Mouse (Mus musculus) olfactory bulb, adult 2 months (tissue): ENCODE measurements around the gene Gm20481. TPM values are rescaled to one million over a fixed set of nuclear protein-coding genes. Genes with fewer than 3 reads are reported as not detected.
A peak's percentile ranks its signal among the peaks of the same experiment; 100 is the strongest.

Experiments
- H3K27ac ChIP-seq: fragments of 200-500 bp; 2 replicates; pipeline ENCODE4 v1.5.1; 2012; ENCODE audit warnings: low read depth, low read length; ENCODE audit not compliant: insufficient read depth
- H3K4me1 ChIP-seq: fragments of 200-500 bp; 2 replicates; pipeline ENCODE4 v1.6.1; 2012; ENCODE audit warnings: low read length; ENCODE audit not compliant: control insufficient read depth, insufficient read depth
- H3K4me3 ChIP-seq: fragments of 200-500 bp; 2 replicates; pipeline ENCODE4 v1.5.1; 2012; ENCODE audit warnings: mild to moderate bottlenecking, low read depth, low read length, moderate library complexity; ENCODE audit not compliant: insufficient read depth
- CTCF ChIP-seq: fragments of 200-500 bp; IDR thresholded peaks from 2 replicates; pipeline ENCODE4 v1.5.1; 2012; ENCODE audit warnings: low read depth, mild to moderate bottlenecking, low read length, moderate library complexity; ENCODE audit not compliant: insufficient read depth
- POLR2A ChIP-seq: fragments of 200-500 bp; IDR thresholded peaks from 2 replicates; pipeline ENCODE4 v1.6.1; 2012; ENCODE audit warnings: mild to moderate bottlenecking, low read depth, low read length, moderate library complexity; ENCODE audit not compliant: insufficient read depth
- WGBS: fragments of 180-500 bp; shearing (Covaris S2); methylation state at CpG from one replicate; pipeline ENCODE4 v1.1.7; 2018; 5-methylcytosine and 5-hydroxymethylcytosine counted together
- polyA plus RNA-seq: library from polyadenylated mRNA; stranded (reverse); fragments of >200 nt; gene quantifications from 2 replicates; pipeline ENCODE4 v1.2.4, GENCODE M21; 2012; ENCODE audit warnings: low replicate concordance; ENCODE audit not compliant: missing spikeins, insufficient read depth, insufficient read length

Gene Gm20481
- polyA plus RNA-seq, 1 experiment = not detected

DNA sequence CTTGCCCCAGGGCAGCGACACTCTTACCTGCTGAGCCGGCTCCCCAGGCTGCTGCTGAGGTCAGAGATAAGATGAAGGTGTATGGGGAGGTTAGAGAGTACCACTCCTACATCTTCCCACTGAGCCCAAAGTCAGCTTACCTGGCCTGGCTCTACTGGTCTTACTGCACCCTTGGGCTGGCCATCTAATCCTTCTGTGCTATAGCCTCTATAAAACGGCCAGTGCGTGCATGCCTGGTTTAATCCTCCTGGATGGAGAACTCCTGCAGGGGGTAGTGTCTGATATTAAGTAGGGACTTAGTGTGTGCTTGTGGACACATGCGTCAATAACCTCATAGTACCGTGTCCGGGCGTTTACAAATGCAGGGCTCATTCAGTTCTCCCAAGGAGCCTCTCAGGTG is 50.8 kb downstream of the Gm20481 start:
- TF ChIP-seq POLR2A = no peak
- WGBS = 90% methylated on average over 8 of the region's 8 CpGs
- Histone ChIP-seq H3K4me1 (peaks cover 16% of the 10 kb centered on the region), H3K4me3 (no peak overlapping the region), H3K27ac (no peak overlapping the region)

DNA sequence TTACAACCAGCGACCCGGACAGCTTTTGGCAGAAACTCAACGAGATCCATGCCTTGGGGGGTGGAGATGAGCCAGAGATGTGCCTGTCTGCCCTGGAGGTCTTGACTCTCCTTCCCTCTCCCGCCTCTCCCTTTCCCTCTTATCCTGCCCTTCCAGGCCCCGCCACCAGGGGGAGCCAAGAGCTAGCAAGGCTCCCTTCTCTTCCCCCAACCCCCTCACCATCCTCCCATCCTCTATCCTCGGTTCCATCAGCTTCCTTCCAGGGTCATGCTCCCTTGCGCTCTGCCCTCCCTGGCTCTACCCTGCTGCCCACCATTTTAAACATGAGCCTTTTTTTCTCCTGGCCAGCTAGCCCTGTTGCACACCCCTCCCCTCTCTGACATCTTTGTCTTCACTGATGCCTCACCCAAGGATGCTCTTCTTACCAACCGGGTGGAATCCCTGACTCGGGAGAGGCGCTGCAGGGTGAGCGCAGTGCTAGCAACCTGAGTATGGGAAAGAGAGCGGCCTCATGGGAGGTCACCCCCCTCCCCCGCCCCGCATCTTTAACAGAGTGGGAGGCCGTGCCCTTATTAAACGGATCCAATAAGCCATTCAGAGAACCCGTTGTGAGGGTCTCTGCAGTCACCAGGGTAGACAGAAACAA is 51.6 kb downstream of the Gm20481 start:
- TF ChIP-seq POLR2A (no peak), CTCF (peak; percentile 95)
- Histone ChIP-seq H3K4me3 (peak overlapping the region; percentile 31), H3K4me1 (peaks cover 16% of the 10 kb centered on the region), H3K27ac (peak overlapping the region; percentile 61)
- WGBS = 8% methylated on average over 17 of the region's 17 CpGs

Other genes with a start within 250 kb of the Gm20481 start
- not detected in 2 replicates for gene C4b, start 226.0 kb upstream of the Gm20481 start, polyA plus RNA-seq
- gene Cyp21a1, start 165.4 kb upstream of the Gm20481 start, polyA plus RNA-seq = not detected in 2 replicates
- not detected in 2 replicates for gene Stk19, start 133.0 kb upstream of the Gm20481 start, polyA plus RNA-seq
- gene Dxo, start 132.9 kb upstream of the Gm20481 start, polyA plus RNA-seq = not detected in 2 replicates
- not detected in 2 replicates for gene Skiv2l, start 119.7 kb upstream of the Gm20481 start, polyA plus RNA-seq
- not detected in 2 replicates for gene Nelfe, start 119.5 kb upstream of the Gm20481 start, polyA plus RNA-seq
- not detected in 2 replicates for gene Cfb, start 107.4 kb upstream of the Gm20481 start, polyA plus RNA-seq
- gene Zbtb12, start 90.4 kb upstream of the Gm20481 start, polyA plus RNA-seq = not detected in 2 replicates
- gene Gm20547, start 87.9 kb upstream of the Gm20481 start, polyA plus RNA-seq = not detected in 2 replicates
- not detected in 2 replicates for gene C2, start 71.6 kb upstream of the Gm20481 start, polyA plus RNA-seq
- 130 TPM in 1 of 2 replicates, not detected in the other for gene Ehmt2, start 71.4 kb upstream of the Gm20481 start, polyA plus RNA-seq
- gene Slc44a4, start 55.4 kb upstream of the Gm20481 start, polyA plus RNA-seq = not detected in 2 replicates
- not detected in 2 replicates for gene Neu1, start 38.7 kb upstream of the Gm20481 start, polyA plus RNA-seq
- not detected in 2 replicates for gene Hspa1b, start 10.7 kb upstream of the Gm20481 start, polyA plus RNA-seq
- not detected in 2 replicates for gene Hspa1a, start 2.2 kb downstream of the Gm20481 start, polyA plus RNA-seq
- gene Hspa1l, start 2.8 kb downstream of the Gm20481 start, polyA plus RNA-seq = not detected in 2 replicates
- not detected in 2 replicates for gene Lsm2, start 11.9 kb downstream of the Gm20481 start, polyA plus RNA-seq
- not detected in 2 replicates for gene Vars, start 31.1 kb downstream of the Gm20481 start, polyA plus RNA-seq
- gene Vwa7, start 46.7 kb downstream of the Gm20481 start, polyA plus RNA-seq = not detected in 2 replicates
- not detected in 2 replicates for gene Sapcd1, start 58.1 kb downstream of the Gm20481 start, polyA plus RNA-seq
- not detected in 2 replicates for gene Msh5, start 76.8 kb downstream of the Gm20481 start, polyA plus RNA-seq
- gene Clic1, start 80.1 kb downstream of the Gm20481 start, polyA plus RNA-seq = not detected in 2 replicates
- gene Ddah2, start 89.1 kb downstream of the Gm20481 start, polyA plus RNA-seq = not detected in 2 replicates
- gene Ly6g6c, start 95.5 kb downstream of the Gm20481 start, polyA plus RNA-seq = not detected in 2 replicates
- gene Mpig6b, start 96.3 kb downstream of the Gm20481 start, polyA plus RNA-seq = not detected in 2 replicates
- gene Ly6g6e, start 107.0 kb downstream of the Gm20481 start, polyA plus RNA-seq = not detected in 2 replicates
- gene Ly6g6d, start 108.2 kb downstream of the Gm20481 start, polyA plus RNA-seq = not detected in 2 replicates
- gene Ly6g6f, start 115.7 kb downstream of the Gm20481 start, polyA plus RNA-seq = not detected in 2 replicates
- not detected in 2 replicates for gene Abhd16a, start 119.4 kb downstream of the Gm20481 start, polyA plus RNA-seq
- not detected in 2 replicates for gene Ly6g5c, start 138.4 kb downstream of the Gm20481 start, polyA plus RNA-seq
- gene Ly6g5b, start 145.5 kb downstream of the Gm20481 start, polyA plus RNA-seq = not detected in 2 replicates
- gene Gpank1, start 151.5 kb downstream of the Gm20481 start, polyA plus RNA-seq = not detected in 2 replicates
- gene Csnk2b, start 152.1 kb downstream of the Gm20481 start, polyA plus RNA-seq = not detected in 2 replicates
- not detected in 2 replicates for gene D17H6S53E, start 156.5 kb downstream of the Gm20481 start, polyA plus RNA-seq
- gene Apom, start 162.1 kb downstream of the Gm20481 start, polyA plus RNA-seq = not detected in 2 replicates
- 684 TPM in 1 of 2 replicates, not detected in the other for gene Bag6, start 165.3 kb downstream of the Gm20481 start, polyA plus RNA-seq
- 146 and 391 TPM in 2 replicates for gene Prrc2a, start 195.0 kb downstream of the Gm20481 start, polyA plus RNA-seq
- gene Aif1, start 206.2 kb downstream of the Gm20481 start, polyA plus RNA-seq = not detected in 2 replicates
- gene Lst1, start 218.5 kb downstream of the Gm20481 start, polyA plus RNA-seq = not detected in 2 replicates
- not detected in 2 replicates for gene Ltb, start 224.5 kb downstream of the Gm20481 start, polyA plus RNA-seq
- gene Tnf, start 232.1 kb downstream of the Gm20481 start, polyA plus RNA-seq = not detected in 2 replicates
- not detected in 2 replicates for gene Lta, start 235.4 kb downstream of the Gm20481 start, polyA plus RNA-seq